Mouse (Mus musculus): Measurements from ENCODE around the gene Crtc1. TPM values are rescaled to one million over a fixed set of nuclear protein-coding genes. Genes with fewer than 3 reads are reported as not detected.

Gene Crtc1
- polyA plus RNA-seq, 1 experiment, result 20.4 TPM

GRCm38 (mm10) chr8:70465701-70466100, 26.3 kb upstream of the Crtc1 start:
- TF ChIP-seq POLR2A (IDR thresholded peaks at IDR 0.05; ENCODE audit: borderline replicate concordance, extremely low read depth, low read depth, low read length) (no peak), CTCF (IDR thresholded peaks at IDR 0.05; ENCODE audit: insufficient read depth, low read length) (no peak)
- DNase-seq, result no peak
- peaks cover 26% of the 10 kb centered on the region for H3K4me1 ChIP-seq (ENCODE audit: control insufficient read depth, insufficient read depth, low read length)
- H3K4me3 ChIP-seq (replicated peaks; ENCODE audit: extremely low read depth, low read depth, low read length), result no peak overlapping the region
- 96% methylated on average over 4 of the region's 4 CpGs for WGBS

GRCm38 (mm10) chr8:70464162-70464561, 24.8 kb upstream of the Crtc1 start:
- Histone ChIP-seq H3K4me1 (ENCODE audit: control insufficient read depth, insufficient read depth, low read length) (peaks cover 21% of the 10 kb centered on the region), H3K4me3 (replicated peaks; ENCODE audit: extremely low read depth, low read depth, low read length) (no peak overlapping the region)
- no peak for TF ChIP-seq POLR2A (IDR thresholded peaks at IDR 0.05; ENCODE audit: borderline replicate concordance, extremely low read depth, low read depth, low read length)
- no peak for TF ChIP-seq CTCF (IDR thresholded peaks at IDR 0.05; ENCODE audit: insufficient read depth, low read length)
- 90% methylated on average over 6 of the region's 6 CpGs for WGBS
- no peak for DNase-seq

- 74% methylated on average over 4 of the region's 4 CpGs for WGBS
- no peak for DNase-seq
Measured at GRCm38 (mm10) chr8:70463306-70463705, 23.9 kb upstream of the Crtc1 start.

GRCm38 (mm10) chr8:70462516-70462813, 23.1 kb upstream of the Crtc1 start:
- Histone ChIP-seq H3K4me3 (replicated peaks; ENCODE audit: extremely low read depth, low read depth, low read length) (no peak overlapping the region), H3K4me1 (ENCODE audit: control insufficient read depth, insufficient read depth, low read length) (peaks cover 9% of the 10 kb centered on the region)
- no peak for TF ChIP-seq CTCF (IDR thresholded peaks at IDR 0.05; ENCODE audit: insufficient read depth, low read length)
- no peak for TF ChIP-seq POLR2A (IDR thresholded peaks at IDR 0.05; ENCODE audit: borderline replicate concordance, extremely low read depth, low read depth, low read length)
- DNase-seq, result no peak
- 84% methylated on average over 8 of the region's 8 CpGs for WGBS

More at GRCm38 (mm10) chr8:70463306-70463705, 23.9 kb upstream of the Crtc1 start:
- peaks cover 14% of the 10 kb centered on the region for H3K4me1 ChIP-seq (ENCODE audit: control insufficient read depth, insufficient read depth, low read length)
- no peak for TF ChIP-seq POLR2A (IDR thresholded peaks at IDR 0.05; ENCODE audit: borderline replicate concordance, extremely low read depth, low read depth, low read length)
- no peak for TF ChIP-seq CTCF (IDR thresholded peaks at IDR 0.05; ENCODE audit: insufficient read depth, low read length)
- no peak overlapping the region for H3K4me3 ChIP-seq (replicated peaks; ENCODE audit: extremely low read depth, low read depth, low read length)

- Histone ChIP-seq H3K4me1 (ENCODE audit: control insufficient read depth, insufficient read depth, low read length) (peaks cover 7% of the 10 kb centered on the region), H3K4me3 (replicated peaks; ENCODE audit: extremely low read depth, low read depth, low read length) (no peak overlapping the region)
- no peak for TF ChIP-seq CTCF (IDR thresholded peaks at IDR 0.05; ENCODE audit: insufficient read depth, low read length)
- DNase-seq, result no peak
- 72% methylated on average over 16 of the region's 16 CpGs for WGBS
Measured at GRCm38 (mm10) chr8:70461765-70462515, 22.6 kb upstream of the Crtc1 start.

GRCm38 (mm10) chr8:70460606-70461005, 21.2 kb upstream of the Crtc1 start:
- TF ChIP-seq POLR2A (IDR thresholded peaks at IDR 0.05; ENCODE audit: borderline replicate concordance, extremely low read depth, low read depth, low read length), result no peak
- TF ChIP-seq CTCF (IDR thresholded peaks at IDR 0.05; ENCODE audit: insufficient read depth, low read length), result no peak
- Histone ChIP-seq H3K4me3 (replicated peaks; ENCODE audit: extremely low read depth, low read depth, low read length) (no peak overlapping the region), H3K4me1 (ENCODE audit: control insufficient read depth, insufficient read depth, low read length) (no peaks in the 10 kb centered on the region)
- DNase-seq, result no peak
- WGBS, result 70% methylated on average over 9 of the region's 9 CpGs

GRCm38 (mm10) chr8:70460199-70460598, 20.8 kb upstream of the Crtc1 start:
- Histone ChIP-seq H3K4me3 (replicated peaks; ENCODE audit: extremely low read depth, low read depth, low read length) (no peak overlapping the region), H3K4me1 (ENCODE audit: control insufficient read depth, insufficient read depth, low read length) (no peaks in the 10 kb centered on the region)
- TF ChIP-seq POLR2A (IDR thresholded peaks at IDR 0.05; ENCODE audit: borderline replicate concordance, extremely low read depth, low read depth, low read length) (no peak), CTCF (IDR thresholded peaks at IDR 0.05; ENCODE audit: insufficient read depth, low read length) (no peak)
- no peak for DNase-seq
- WGBS, result 81% methylated on average over 5 of the region's 5 CpGs

GRCm38 (mm10) chr8:70459636-70460035, 20.3 kb upstream of the Crtc1 start:
- 96% methylated on average over 2 of the region's 2 CpGs for WGBS
- TF ChIP-seq CTCF (IDR thresholded peaks at IDR 0.05; ENCODE audit: insufficient read depth, low read length) (no peak), POLR2A (IDR thresholded peaks at IDR 0.05; ENCODE audit: borderline replicate concordance, extremely low read depth, low read depth, low read length) (no peak)
- no peak for DNase-seq
- no peak overlapping the region for H3K4me3 ChIP-seq (replicated peaks; ENCODE audit: extremely low read depth, low read depth, low read length)
- no peaks in the 10 kb centered on the region for H3K4me1 ChIP-seq (ENCODE audit: control insufficient read depth, insufficient read depth, low read length)

- no peak for TF ChIP-seq POLR2A (IDR thresholded peaks at IDR 0.05; ENCODE audit: borderline replicate concordance, extremely low read depth, low read depth, low read length)
- TF ChIP-seq CTCF (IDR thresholded peaks at IDR 0.05; ENCODE audit: insufficient read depth, low read length), result no peak
Measured at GRCm38 (mm10) chr8:70458462-70458861, 19.1 kb upstream of the Crtc1 start.

GRCm38 (mm10) chr8:70457882-70458281, 18.5 kb upstream of the Crtc1 start:
- no peak for TF ChIP-seq CTCF (IDR thresholded peaks at IDR 0.05; ENCODE audit: insufficient read depth, low read length)
- TF ChIP-seq POLR2A (IDR thresholded peaks at IDR 0.05; ENCODE audit: borderline replicate concordance, extremely low read depth, low read depth, low read length), result no peak
- DNase-seq, result no peak
- Histone ChIP-seq H3K4me1 (ENCODE audit: control insufficient read depth, insufficient read depth, low read length) (no peaks in the 10 kb centered on the region), H3K4me3 (replicated peaks; ENCODE audit: extremely low read depth, low read depth, low read length) (no peak overlapping the region)
- 88% methylated on average over 6 of the region's 6 CpGs for WGBS

More at GRCm38 (mm10) chr8:70458462-70458861, 19.1 kb upstream of the Crtc1 start:
- Histone ChIP-seq H3K4me1 (ENCODE audit: control insufficient read depth, insufficient read depth, low read length) (no peaks in the 10 kb centered on the region), H3K4me3 (replicated peaks; ENCODE audit: extremely low read depth, low read depth, low read length) (no peak overlapping the region)
- WGBS, result 81% methylated on average over 3 of the region's 3 CpGs
- DNase-seq, result no peak
